Mouse (Mus musculus): Measurements from ENCODE around the gene Prdm15. TPM values are rescaled to one million over a fixed set of nuclear protein-coding genes. Genes with fewer than 3 reads are reported as not detected.

The Prdm15 gene
- polyA plus RNA-seq, 1 experiment from 2014 or later, result 10.2 TPM

DNA sequence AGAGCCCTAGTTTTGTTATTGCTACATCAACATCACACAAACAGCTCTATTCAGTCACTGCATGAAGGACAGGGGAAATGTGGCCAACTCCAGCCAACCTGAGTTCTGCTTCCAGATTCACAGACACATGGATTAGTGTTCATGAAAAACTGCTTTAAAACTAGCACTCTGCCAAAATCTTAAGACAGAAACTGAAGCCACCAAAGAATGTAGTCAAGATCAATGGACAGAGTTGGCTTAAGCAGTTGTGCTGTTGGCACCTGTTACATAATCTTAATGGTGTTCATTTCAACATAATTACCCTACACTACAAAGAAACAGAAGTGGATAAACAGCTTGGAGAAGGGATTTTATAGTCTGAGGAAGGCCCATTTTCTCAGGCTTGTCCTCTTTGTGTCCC is 4.4 kb upstream of the Prdm15 start:
- no peak overlapping the region for H3K9ac ChIP-seq
- no peak overlapping the region for H3K4me2 ChIP-seq
- no peak overlapping the region for H3K27ac ChIP-seq
- ATAC-seq (ENCODE audit: insufficient number of reproducible peaks, low FRiP score, low TSS enrichment, low read depth), result no peak
- H3K4me3 ChIP-seq, result no peak overlapping the region
- no peaks in the 10 kb centered on the region for H3K4me1 ChIP-seq
- H3K9me3 ChIP-seq, result no peaks in the 10 kb centered on the region
- no peaks in the 10 kb centered on the region for H3K27me3 ChIP-seq
- H3K36me3 ChIP-seq, result peaks cover 15% of the 10 kb centered on the region

DNA sequence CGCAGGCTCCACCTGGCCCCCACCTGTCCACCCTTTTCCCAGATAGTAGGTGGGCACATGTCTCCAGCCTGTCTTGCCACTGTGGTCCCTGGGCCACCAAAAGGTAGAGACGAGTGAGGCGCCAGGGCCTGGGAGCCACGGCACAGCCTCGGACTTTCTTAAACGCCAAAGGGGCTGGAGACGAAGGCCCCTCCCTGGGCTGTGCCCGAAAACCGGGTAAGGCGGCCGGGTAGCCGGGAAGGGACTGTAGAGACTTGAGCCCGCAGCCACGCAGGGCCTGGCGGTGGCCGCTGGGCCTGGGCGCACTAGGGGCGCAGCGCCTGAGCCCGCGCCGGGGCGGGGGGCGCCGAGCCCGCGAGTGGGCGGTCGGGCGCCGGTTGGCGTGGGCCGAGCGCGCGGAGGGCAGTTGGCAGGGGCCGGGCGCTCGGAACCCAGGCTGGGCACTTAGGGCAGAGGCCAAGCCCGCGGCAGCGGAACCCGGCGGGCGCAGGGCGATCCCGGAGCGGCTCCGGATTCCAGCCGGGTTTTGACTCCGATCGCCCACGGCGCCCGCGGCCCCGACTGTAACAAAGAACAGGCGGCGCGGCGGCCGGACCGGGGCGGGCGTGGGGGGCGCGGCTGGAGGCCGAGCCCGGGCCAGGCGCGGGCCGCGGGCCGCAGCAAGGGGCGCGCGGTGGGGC is 449 bp downstream of the Prdm15 start:
- Histone ChIP-seq H3K4me2 (peak overlapping the region; percentile 58), H3K4me1 (peaks cover 16% of the 10 kb centered on the region), H3K27ac (peak overlapping the region; percentile 100), H3K27me3 (no peaks in the 10 kb centered on the region), H3K4me3 (peak overlapping the region; percentile 92), H3K9ac (peak overlapping the region; percentile 100), H3K36me3 (peaks cover 4% of the 10 kb centered on the region; the same call in 1 of the 2 replicates), H3K9me3 (no peaks in the 10 kb centered on the region)
- under 1% methylated on average over 62 of the region's 77 CpGs for WGBS
- peak; percentile 84 for ATAC-seq (ENCODE audit: insufficient number of reproducible peaks, low FRiP score, low TSS enrichment, low read depth)

DNA sequence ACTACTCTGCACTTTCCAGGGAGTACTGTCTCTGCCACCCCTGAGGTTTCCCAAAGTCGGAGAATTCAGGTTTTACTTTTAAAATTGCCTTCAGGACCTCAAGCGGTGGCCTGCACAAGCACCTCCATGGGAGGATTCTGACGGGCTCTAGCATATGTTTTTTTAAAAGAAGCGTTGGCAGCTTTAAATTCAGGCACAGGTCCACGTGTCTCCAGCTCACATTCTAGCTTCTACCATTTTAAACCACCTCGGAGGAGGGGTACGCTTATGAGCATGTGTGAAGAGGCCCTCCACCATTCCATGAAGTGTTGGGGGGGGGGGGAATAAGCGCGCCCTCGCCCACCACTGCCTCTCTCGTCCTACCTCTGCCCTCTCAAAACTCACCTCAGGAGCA is 986 bp downstream of the Prdm15 start:
- peak overlapping the region; percentile 100 for H3K9ac ChIP-seq
- H3K4me3 ChIP-seq, result peak overlapping the region; percentile 92
- H3K4me2 ChIP-seq, result peak overlapping the region; percentile 58
- peak overlapping the region; percentile 100 for H3K27ac ChIP-seq
- WGBS, result under 1% methylated on average over 11 of the region's 11 CpGs
- no peaks in the 10 kb centered on the region for H3K9me3 ChIP-seq
- H3K4me1 ChIP-seq, result peaks cover 17% of the 10 kb centered on the region
- no peaks in the 10 kb centered on the region for H3K27me3 ChIP-seq
- peak; percentile 64 for ATAC-seq (ENCODE audit: insufficient number of reproducible peaks, low FRiP score, low TSS enrichment, low read depth)
- H3K36me3 ChIP-seq, result peaks cover 4% of the 10 kb centered on the region

DNA sequence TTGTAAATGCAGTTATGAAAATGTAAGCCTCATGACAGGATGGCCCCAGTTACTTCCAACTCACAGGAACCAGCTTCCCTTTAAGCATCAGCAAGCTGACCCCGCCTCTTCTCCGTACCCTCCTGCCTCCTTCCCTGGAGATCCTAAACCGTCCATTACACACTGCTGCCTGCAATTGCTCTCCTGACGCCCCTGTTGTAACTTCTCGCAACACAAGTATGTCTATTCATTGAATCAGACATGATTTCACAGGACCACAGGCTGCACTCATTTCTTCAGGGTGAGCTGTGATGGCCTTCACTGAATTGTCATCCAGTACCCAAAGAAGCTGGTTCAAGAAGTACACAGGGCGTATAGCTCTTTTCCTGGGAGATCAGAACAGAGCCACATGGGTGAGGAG is 2.8 kb downstream of the Prdm15 start:
- no peaks in the 10 kb centered on the region for H3K9me3 ChIP-seq
- no peak overlapping the region for H3K9ac ChIP-seq
- no peaks in the 10 kb centered on the region for H3K27me3 ChIP-seq
- no peak overlapping the region for H3K4me2 ChIP-seq
- no peak for ATAC-seq (ENCODE audit: insufficient number of reproducible peaks, low FRiP score, low TSS enrichment, low read depth)
- no peak overlapping the region for H3K4me3 ChIP-seq
- H3K4me1 ChIP-seq, result peaks cover 20% of the 10 kb centered on the region
- WGBS, result 77% methylated on average over 6 of the region's 6 CpGs
- H3K36me3 ChIP-seq, result no peaks in the 10 kb centered on the region; the same call in 1 of the 2 replicates
- no peak overlapping the region for H3K27ac ChIP-seq

DNA sequence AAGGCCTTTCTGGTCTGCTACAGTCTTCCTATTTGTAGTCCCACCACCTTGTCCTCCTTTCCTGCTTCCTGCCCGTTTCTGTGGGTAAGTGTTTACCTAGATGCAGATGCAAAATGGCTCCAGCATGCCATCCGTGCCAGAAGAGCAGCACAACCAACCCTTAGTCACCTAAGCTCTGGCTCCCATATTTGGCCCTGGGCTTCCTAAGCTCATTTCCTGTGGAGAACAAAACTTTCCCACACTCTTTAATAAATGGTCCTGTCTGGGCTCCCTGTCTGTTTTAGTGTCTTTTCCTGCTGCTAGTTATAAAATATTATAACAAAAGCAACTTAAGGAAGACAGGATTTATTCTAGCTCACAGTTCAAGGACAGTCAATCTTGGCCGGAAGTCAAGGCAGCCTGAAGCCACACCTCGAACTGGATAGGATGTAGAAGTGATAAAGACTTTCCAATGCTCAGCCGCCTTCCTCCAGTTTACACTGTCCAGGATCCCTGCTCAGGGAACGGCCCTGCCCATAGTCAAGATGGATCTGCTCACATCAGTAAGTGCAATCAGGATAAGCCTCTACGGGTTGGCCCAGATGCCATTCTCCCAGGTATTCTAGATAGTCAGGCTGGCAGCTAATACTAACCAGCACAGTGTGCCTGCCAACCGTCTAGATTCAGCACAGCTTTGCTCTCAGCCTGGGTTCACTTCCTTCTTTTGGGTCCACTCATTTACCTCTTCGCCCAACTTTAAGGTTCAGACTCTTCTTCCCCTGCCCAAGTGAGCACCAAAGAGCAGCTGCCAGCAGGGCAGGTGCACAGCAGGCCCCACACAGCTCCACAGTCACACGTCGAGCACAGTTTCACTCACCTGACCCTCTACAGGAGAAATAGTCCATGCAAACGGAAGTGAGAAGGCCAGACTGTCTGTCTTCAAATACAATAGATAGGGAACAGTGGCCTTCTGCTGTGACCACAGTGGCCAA is 6.4 kb downstream of the Prdm15 start:
- H3K9ac ChIP-seq, result no peak overlapping the region
- H3K9me3 ChIP-seq, result no peaks in the 10 kb centered on the region
- H3K4me2 ChIP-seq, result no peak overlapping the region
- H3K4me3 ChIP-seq, result no peak overlapping the region
- no peaks in the 10 kb centered on the region for H3K27me3 ChIP-seq
- no peak overlapping the region for H3K27ac ChIP-seq
- peaks cover 18% of the 10 kb centered on the region for H3K4me1 ChIP-seq
- ATAC-seq (ENCODE audit: insufficient number of reproducible peaks, low FRiP score, low TSS enrichment, low read depth), result 0 out of 2 replicates have a peak, but pooled peaks have one; percentile 35
- H3K36me3 ChIP-seq, result peaks cover 12% of the 10 kb centered on the region
- 85% methylated on average over 12 of the region's 12 CpGs for WGBS

DNA sequence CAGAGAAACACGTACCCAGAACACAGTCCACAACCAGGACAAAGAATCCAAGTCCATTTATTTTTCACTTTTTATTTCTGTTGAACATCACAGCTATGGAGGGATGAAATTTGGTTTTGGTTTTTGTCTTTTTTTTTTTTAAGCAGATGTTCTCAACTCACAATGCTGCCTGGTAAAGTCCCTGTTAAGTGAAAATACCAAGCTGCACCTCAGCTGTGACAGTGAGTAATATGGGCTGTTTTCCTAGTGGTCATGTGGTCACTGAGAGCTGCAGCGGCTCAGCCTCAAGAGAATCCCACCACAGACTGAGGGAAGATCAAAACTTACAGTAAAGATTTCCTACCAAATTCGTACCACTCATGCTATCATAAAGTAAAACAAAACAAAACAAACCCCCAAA is 19.5 kb downstream of the Prdm15 start:
- Histone ChIP-seq H3K4me2 (no peak overlapping the region), H3K9me3 (no peaks in the 10 kb centered on the region), H3K27me3 (no peaks in the 10 kb centered on the region), H3K9ac (no peak overlapping the region), H3K4me3 (no peak overlapping the region), H3K4me1 (no peaks in the 10 kb centered on the region), H3K36me3 (peaks cover 92% of the 10 kb centered on the region), H3K27ac (no peak overlapping the region)
- 86% methylated on average over 3 of the region's 3 CpGs for WGBS
- no peak for ATAC-seq (ENCODE audit: insufficient number of reproducible peaks, low FRiP score, low TSS enrichment, low read depth)

DNA sequence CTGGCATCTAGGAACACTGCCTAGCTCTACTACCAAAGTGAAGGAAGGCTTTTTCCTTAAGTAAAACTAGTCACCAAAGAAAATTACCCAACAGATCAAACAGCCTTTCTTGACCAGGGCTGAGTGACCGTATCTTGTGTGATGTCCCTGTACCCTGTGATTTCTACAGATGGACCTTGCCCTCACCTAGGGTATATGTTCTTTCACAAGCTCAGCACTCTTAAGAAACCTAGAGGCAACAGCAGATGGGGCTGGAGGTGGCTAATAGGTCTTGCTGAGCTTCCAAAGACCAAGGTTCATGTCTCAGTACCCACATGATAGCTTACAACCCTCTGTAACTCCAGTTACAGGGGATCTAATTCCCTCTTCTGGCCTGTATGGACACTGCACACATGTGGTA is 23.4 kb downstream of the Prdm15 start:
- Histone ChIP-seq H3K4me3 (no peak overlapping the region), H3K9me3 (no peaks in the 10 kb centered on the region), H3K27ac (no peak overlapping the region), H3K27me3 (no peaks in the 10 kb centered on the region), H3K9ac (no peak overlapping the region), H3K4me1 (no peaks in the 10 kb centered on the region), H3K4me2 (no peak overlapping the region), H3K36me3 (peaks cover 66% of the 10 kb centered on the region)
- ATAC-seq (ENCODE audit: insufficient number of reproducible peaks, low FRiP score, low TSS enrichment, low read depth), result no peak
- 93% methylated on average over 1 of the region's 1 CpGs for WGBS

DNA sequence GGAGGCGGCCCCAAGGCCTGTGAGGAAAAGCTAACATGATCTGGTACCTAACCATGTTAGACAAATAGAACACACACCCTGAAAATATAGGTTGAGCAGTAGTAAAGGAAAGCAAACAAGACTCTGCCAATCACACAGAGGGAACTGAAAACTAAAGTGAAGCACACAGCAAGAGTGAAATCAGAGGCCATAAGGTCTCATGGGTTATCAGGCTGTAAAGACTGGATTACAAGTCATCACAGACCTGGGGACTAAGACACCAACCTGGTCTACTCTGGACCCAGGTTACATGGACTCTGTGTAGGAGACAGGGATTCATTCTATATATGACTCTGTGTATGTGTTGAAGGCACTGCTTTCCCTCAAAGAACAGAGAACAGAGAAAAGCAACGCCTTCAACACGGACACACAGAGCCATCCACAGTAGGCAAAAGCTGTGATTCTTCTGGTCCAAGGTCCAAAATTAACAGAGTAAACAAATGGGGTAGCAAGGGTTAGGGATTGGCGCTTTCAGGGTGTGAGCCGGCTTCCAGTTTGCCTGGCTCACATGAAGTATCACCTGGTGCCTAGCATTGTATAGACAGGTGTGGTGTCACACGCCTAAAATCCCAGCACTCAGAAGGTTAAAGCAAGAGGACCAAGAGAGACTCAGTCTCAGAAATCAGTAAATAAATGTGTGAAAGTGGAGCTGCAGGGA is 28.2 kb downstream of the Prdm15 start:
- no peak for ATAC-seq (ENCODE audit: insufficient number of reproducible peaks, low FRiP score, low TSS enrichment, low read depth)
- Histone ChIP-seq H3K4me2 (no peak overlapping the region), H3K4me1 (no peaks in the 10 kb centered on the region), H3K4me3 (no peak overlapping the region), H3K9ac (no peak overlapping the region), H3K9me3 (no peaks in the 10 kb centered on the region), H3K27ac (no peak overlapping the region), H3K36me3 (peaks cover 58% of the 10 kb centered on the region), H3K27me3 (no peaks in the 10 kb centered on the region)
- 92% methylated on average over 6 of the region's 6 CpGs for WGBS

DNA sequence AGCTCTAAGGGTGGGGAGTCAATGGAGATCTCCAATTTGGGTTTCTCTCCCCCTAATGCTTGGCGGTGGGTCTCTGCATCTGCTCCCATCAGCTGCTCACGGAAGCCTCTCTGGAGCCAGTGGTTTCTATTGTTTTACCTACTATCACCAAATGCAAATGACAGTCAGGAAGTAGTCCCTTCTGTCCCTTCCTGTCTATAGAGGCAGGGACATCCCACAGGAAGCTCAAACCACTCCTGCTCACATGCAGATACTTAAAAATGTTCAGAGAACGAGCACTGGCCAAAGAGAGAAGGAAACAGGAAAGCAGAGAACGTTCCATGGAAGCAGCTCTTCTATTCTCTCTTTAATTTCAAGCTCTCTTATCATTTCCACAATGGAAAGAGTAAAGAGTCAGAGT is 32.1 kb downstream of the Prdm15 start:
- no peak for ATAC-seq (ENCODE audit: insufficient number of reproducible peaks, low FRiP score, low TSS enrichment, low read depth)
- H3K9ac ChIP-seq, result no peak overlapping the region
- no peaks in the 10 kb centered on the region for H3K9me3 ChIP-seq
- no peaks in the 10 kb centered on the region for H3K4me1 ChIP-seq
- H3K36me3 ChIP-seq, result peaks cover 71% of the 10 kb centered on the region
- H3K27ac ChIP-seq, result no peak overlapping the region
- H3K27me3 ChIP-seq, result no peaks in the 10 kb centered on the region
- WGBS, result 85% methylated on average over 4 of the region's 4 CpGs
- H3K4me3 ChIP-seq, result no peak overlapping the region
- H3K4me2 ChIP-seq, result no peak overlapping the region

DNA sequence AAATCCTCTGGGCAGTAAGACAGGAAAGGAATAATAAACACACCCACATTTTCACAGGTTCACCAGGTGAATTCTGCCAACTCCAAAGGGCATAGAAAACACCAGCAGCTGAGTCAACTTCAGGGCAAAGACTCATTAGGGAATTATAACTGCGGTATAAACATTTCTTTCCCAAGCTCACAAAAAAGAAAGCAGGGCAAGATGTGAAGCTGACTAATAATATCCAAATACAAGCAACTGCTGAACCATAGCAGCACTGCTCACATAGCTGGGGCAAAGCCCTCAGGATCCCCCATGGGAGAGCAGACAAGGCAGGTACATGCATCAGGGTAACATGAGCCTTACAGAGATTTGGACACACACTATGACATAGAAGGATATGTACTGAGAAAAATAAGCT is 34.2 kb downstream of the Prdm15 start:
- Histone ChIP-seq H3K4me2 (no peak overlapping the region), H3K27me3 (no peaks in the 10 kb centered on the region), H3K36me3 (peaks cover 89% of the 10 kb centered on the region), H3K27ac (no peak overlapping the region), H3K4me1 (no peaks in the 10 kb centered on the region), H3K4me3 (no peak overlapping the region), H3K9me3 (no peaks in the 10 kb centered on the region), H3K9ac (no peak overlapping the region)
- no peak for ATAC-seq (ENCODE audit: insufficient number of reproducible peaks, low FRiP score, low TSS enrichment, low read depth)
- WGBS, result 75% methylated on average over 1 of the region's 1 CpGs

DNA sequence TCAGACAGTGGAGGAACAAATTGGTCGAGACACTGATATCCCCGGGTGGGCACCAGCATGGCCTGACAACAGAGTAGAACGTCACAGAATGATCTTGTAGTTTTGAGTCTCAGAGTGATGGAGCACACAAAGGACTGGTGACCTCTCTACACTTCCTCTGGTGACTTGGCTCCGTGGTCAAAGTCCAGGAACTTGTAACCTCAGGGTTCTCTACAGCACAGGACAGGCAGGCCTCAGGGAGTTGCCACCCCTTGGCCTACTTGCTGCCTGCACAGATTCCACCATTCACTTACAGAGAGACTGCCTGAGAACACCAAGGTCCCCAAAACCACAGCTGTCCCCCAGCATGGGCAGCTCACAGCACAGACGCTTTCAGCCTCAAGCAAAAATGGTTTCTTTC is 36.4 kb downstream of the Prdm15 start:
- WGBS, result 77% methylated on average over 5 of the region's 5 CpGs
- Histone ChIP-seq H3K27ac (no peak overlapping the region), H3K4me1 (no peaks in the 10 kb centered on the region), H3K4me2 (no peak overlapping the region), H3K27me3 (no peaks in the 10 kb centered on the region), H3K9ac (no peak overlapping the region), H3K4me3 (no peak overlapping the region), H3K9me3 (no peaks in the 10 kb centered on the region), H3K36me3 (peaks cover 93% of the 10 kb centered on the region)
- no peak for ATAC-seq (ENCODE audit: insufficient number of reproducible peaks, low FRiP score, low TSS enrichment, low read depth)

DNA sequence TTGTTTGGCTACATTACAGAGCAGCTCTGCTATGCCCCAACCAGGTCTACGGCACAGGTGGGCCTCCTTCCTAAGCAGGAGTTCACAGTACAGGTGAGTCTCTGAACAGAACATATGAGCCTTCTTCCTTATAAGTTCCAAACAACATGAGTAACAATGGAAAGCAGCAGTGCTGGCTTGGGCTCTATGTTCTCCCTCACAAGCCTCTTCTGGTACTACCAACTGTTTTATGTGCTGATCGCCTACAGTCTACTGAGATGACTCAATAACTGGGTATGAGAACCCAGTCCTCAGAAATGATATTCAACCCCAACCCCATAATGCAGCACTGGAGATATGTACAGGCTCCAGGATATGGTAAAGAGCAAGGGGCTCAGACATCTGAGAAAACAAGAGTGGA is 37.6 kb downstream of the Prdm15 start:
- Histone ChIP-seq H3K27me3 (no peaks in the 10 kb centered on the region), H3K27ac (no peak overlapping the region), H3K4me1 (no peaks in the 10 kb centered on the region), H3K4me2 (no peak overlapping the region), H3K4me3 (no peak overlapping the region), H3K9me3 (no peaks in the 10 kb centered on the region), H3K9ac (no peak overlapping the region), H3K36me3 (peaks cover 93% of the 10 kb centered on the region)
- ATAC-seq (ENCODE audit: insufficient number of reproducible peaks, low FRiP score, low TSS enrichment, low read depth), result no peak
- 96% methylated on average over 2 of the region's 2 CpGs for WGBS

Measured in limb, embryonic 15.5 days (tissue).